In genomic region chr19:58853036-58853735, GRCm38 (mm10) we compare ENCODE assay signal across 16 mouse cellular contexts. TPM values are rescaled to one million over a fixed set of nuclear protein-coding genes. Genes with fewer than 3 reads are reported as not detected.
DNase-seq lines count a peak whose midpoint lies in the region; ATAC-seq lines count a peak whose summit lies in the region.
"Had no signal": no experiment of that assay in that cellular context is flagged by ENCODE, and none has a peak within 500 bp of the region (broad histone marks: within the 10 kb centered on the region; RNA-seq: fewer than 3 reads in every experiment).

No protein-coding gene starts in this region.

- WGBS in heart, embryonic 15.5 days: 36% methylated on average over 10 of the region's 10 CpGs
- WGBS in forebrain, embryonic 11.5 days: 87% methylated on average over 10 of the region's 10 CpGs

- no peak overlapping the region for H3K9ac ChIP-seq in heart, embryonic 15.5 days
- no peak overlapping the region for H3K9ac ChIP-seq in forebrain, embryonic 11.5 days (ENCODE audit: low read length)
- H3K9ac ChIP-seq: liver, embryonic 13.5 days; neural tube, embryonic 12.5 days had no signal

- peaks cover 26% of the 10 kb centered on the region for H3K4me1 ChIP-seq in heart, embryonic 15.5 days (replicated peaks)
- H3K4me1 ChIP-seq in forebrain, embryonic 11.5 days (replicated peaks; ENCODE audit: control insufficient read depth, insufficient read depth, low read length): no peaks in the 10 kb centered on the region

- no peak overlapping the region for H3K4me3 ChIP-seq in heart, embryonic 15.5 days
- H3K4me3 ChIP-seq in forebrain, embryonic 11.5 days (ENCODE audit: low read depth, low read length): no peak overlapping the region
- H3K4me3 ChIP-seq: liver, embryonic 13.5 days; neural tube, embryonic 12.5 days had no signal

- no peaks in the 10 kb centered on the region for H3K27me3 ChIP-seq in heart, embryonic 15.5 days
- H3K27me3 ChIP-seq in forebrain, embryonic 11.5 days (ENCODE audit: control insufficient read depth, insufficient read depth, low read length): no peaks in the 10 kb centered on the region
- H3K27me3 ChIP-seq: liver, embryonic 13.5 days; neural tube, embryonic 12.5 days had no signal

- peak overlapping the region; percentile 54 for H3K27ac ChIP-seq in heart, embryonic 15.5 days
- no peak overlapping the region for H3K27ac ChIP-seq in forebrain, embryonic 11.5 days (ENCODE audit: low read depth, low read length)
- H3K27ac ChIP-seq: liver, embryonic 13.5 days; neural tube, embryonic 12.5 days had no signal

- peak; percentile 76 to 92 for DNase-seq in adrenal gland, adult (ENCODE audit: inconsistent age in 2 of 2, low spot score in 1 of 2)
- DNase-seq in adrenal gland, postnatal 4 days (ENCODE audit: low spot score in 2 of 2): no peak
- DNase-seq in lung, postnatal 10 days: peak; percentile 20
- no peak for DNase-seq in lung, postnatal 14 days
- peak; percentile 79 to 88 for DNase-seq in kidney, postnatal 25 days
- no peak for DNase-seq in T-cell, adult 2 months (ENCODE audit: low spot score)
- no peak for DNase-seq in forebrain, embryonic 11.5 days (ENCODE audit: low spot score)
- DNase-seq: cerebellum, postnatal 36 days; layer of hippocampus, postnatal 36 days; liver, embryonic 13.5 days; thymus, postnatal 4 days had no signal

- H3K4me2 ChIP-seq in heart, embryonic 15.5 days: no peak overlapping the region
- H3K4me2 ChIP-seq in forebrain, embryonic 11.5 days (ENCODE audit: low read depth, low read length, severe bottlenecking): no peak overlapping the region
- H3K4me2 ChIP-seq: liver, embryonic 13.5 days; neural tube, embryonic 12.5 days had no signal

- ATAC-seq in heart, embryonic 15.5 days (replicated peaks; ENCODE audit: insufficient number of reproducible peaks, insufficient read depth, low FRiP score, low read depth): no peak
- ATAC-seq in forebrain, embryonic 11.5 days (replicated peaks; ENCODE audit: low FRiP score): no peak
- ATAC-seq: hindbrain, embryonic 16.5 days had no signal

- H3K9me3 ChIP-seq in heart, embryonic 15.5 days (replicated peaks): no peaks in the 10 kb centered on the region
- H3K9me3 ChIP-seq in forebrain, embryonic 11.5 days (ENCODE audit: control insufficient read depth, low read length): no peaks in the 10 kb centered on the region
- H3K9me3 ChIP-seq: liver, embryonic 13.5 days; neural tube, embryonic 12.5 days had no signal

- no peaks in the 10 kb centered on the region for H3K36me3 ChIP-seq in heart, embryonic 15.5 days
- no peaks in the 10 kb centered on the region for H3K36me3 ChIP-seq in forebrain, embryonic 11.5 days (ENCODE audit: control insufficient read depth, insufficient read depth, low read length)
- H3K36me3 ChIP-seq: liver, embryonic 13.5 days; neural tube, embryonic 12.5 days had no signal

RNA-seq across cellular contexts. Expression of gene 1700019N19Rik, which starts 58.9 kb away (rescaled TPM):
- total RNA-seq in adrenal gland, postnatal 4 days (2021): under 1 TPM in 1 of 2 experiments, not detected in 1; 0.42 TPM
- not detected in 2 replicates for polyA plus RNA-seq in heart, embryonic 15.5 days (2015; fragmentation: Nextera tagmentation; extraction: Ambion mirVana)
- polyA plus RNA-seq in forebrain, embryonic 11.5 days (2014; fragmentation: Nextera tagmentation; extraction: Ambion mirVana): not detected in 2 replicates
- total RNA-seq: gastrocnemius, adult 18-20 months; MEL had no signal
- polyA plus RNA-seq: hindbrain, embryonic 16.5 days; neural tube, embryonic 12.5 days had no signal

Comparison
In these comparisons a context has a peak if more than half of its experiments do, and no peak if none do; other contexts are left out.
1. DNase-seq: peak in adrenal gland, adult (2 of 2), lung, postnatal 10 days (single experiment) and kidney, postnatal 25 days (2 of 2); none in adrenal gland, postnatal 4 days (0 of 2), lung, postnatal 14 days (single experiment), T-cell, adult 2 months (single experiment) and forebrain, embryonic 11.5 days (single experiment).